Mouse (Mus musculus) layer of hippocampus, adult 18-20 months (tissue): ENCODE measurements at regions not wholly inside any gene's neighbourhood (a gene's known extent, or its start where the extent isn't known, plus 50 kb on each side); places are given as distances from the start of the nearest gene placed in this dataset.
A peak's percentile ranks its signal among the peaks of the same experiment; 100 is the strongest.

Source experiments
- DNase-seq, 2 experiments: peaks; one replicate each; pipeline ENCODE4 v3.0.0; 2022; ENCODE audit warnings: low spot score in 2 of 2

GRCm38 (mm10) chr3:105223671-105224070, 157.0 kb downstream of the 4930564D02Rik start:
- no peak for DNase-seq

DNA sequence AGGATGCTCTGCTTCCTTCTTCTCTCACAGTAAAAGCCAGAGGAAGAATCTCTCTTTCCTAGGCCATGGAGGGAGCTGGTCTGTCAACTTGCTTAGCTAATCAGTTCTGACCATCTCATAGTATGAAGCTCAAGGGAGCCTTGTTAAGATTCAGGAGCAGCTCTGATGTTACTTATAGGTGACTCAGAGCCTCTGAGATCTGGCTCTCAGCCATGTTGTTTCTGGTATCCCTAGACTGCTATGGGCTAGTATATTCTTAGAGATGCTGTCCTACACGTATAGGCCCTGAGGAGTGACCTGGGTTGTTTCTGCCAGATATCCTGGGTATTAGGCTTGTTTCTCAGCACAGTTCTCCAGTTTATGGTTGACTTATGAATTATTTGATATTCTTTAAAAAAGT, 160.9 kb downstream of the 4930564D02Rik start:
- no peak for DNase-seq

- no peak for DNase-seq
Measured at GRCm38 (mm10) chr3:105228401-105228800, 161.8 kb downstream of the 4930564D02Rik start.

GRCm38 (mm10) chr3:105241048-105241447, 174.4 kb downstream of the 4930564D02Rik start:
- DNase-seq = no peak

DNA sequence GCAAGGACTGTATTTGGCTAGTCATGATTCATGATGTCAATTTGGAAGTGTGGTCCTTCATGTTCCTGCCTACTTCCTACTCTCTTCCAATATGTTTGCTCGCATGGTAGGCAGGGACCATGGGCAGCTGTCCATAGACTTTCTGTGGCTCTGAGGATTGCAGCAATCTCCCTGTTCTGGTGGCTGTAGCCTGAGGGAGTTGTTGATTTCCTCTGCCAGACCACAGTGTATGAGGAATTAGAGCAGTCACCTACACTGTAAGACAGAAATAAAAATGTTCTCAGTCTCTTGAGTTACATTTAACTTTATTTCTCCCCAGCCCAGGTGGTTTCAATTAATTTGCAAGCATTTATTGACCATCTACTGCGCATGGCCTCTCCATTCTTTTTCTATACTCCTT, 190.5 kb downstream of the 4930564D02Rik start:
- DNase-seq = no peak

- peak in 1 of 2 experiments; percentile 9 for DNase-seq
Measured at GRCm38 (mm10) chr3:105275241-105275640, 176.9 kb upstream of the Kcnd3 start.

DNA sequence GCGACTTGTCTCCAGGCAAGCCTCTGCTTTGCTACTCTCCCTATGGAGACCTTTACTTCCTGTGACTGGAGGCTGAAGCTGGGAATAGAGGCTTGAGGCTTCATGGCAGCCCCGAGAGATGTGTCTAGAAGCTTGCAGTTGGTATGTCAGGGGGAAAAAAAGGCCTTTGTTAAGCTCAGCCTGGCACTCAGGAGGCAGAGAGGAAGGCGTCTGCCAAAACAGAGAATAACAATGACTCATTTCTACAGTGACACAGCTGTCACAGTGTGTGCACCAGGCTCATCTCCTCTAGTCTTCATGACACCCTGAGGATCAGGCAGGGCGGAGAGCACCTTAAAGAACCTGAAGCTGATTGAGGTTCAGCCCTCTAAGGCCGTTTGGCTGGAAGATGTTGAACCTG, 171.2 kb upstream of the Kcnd3 start:
- peak; percentile 70 to 84 for DNase-seq

GRCm38 (mm10) chr3:105281686-105282085, 170.4 kb upstream of the Kcnd3 start:
- DNase-seq = peak; percentile 29 to 67

DNA sequence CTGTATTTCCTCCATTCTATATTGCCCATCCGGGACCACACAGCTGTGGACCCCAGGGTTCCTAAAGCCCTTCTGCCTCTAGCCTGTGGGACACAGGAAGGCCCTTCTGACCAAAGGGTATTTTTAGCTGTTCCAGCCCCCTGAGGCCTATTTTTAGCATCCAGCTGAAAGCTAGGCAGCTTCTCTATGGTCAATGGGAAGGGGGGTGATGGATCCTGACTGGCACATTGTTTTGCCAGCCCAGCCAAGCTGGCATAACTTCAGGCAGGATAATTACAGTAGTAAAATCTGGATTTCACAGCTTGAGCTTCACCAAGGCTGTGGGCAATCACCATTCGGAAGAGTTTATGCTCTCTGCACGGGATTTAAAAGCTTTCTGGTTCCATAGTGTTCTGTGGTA, 153.9 kb upstream of the Kcnd3 start:
- DNase-seq = no peak

DNA sequence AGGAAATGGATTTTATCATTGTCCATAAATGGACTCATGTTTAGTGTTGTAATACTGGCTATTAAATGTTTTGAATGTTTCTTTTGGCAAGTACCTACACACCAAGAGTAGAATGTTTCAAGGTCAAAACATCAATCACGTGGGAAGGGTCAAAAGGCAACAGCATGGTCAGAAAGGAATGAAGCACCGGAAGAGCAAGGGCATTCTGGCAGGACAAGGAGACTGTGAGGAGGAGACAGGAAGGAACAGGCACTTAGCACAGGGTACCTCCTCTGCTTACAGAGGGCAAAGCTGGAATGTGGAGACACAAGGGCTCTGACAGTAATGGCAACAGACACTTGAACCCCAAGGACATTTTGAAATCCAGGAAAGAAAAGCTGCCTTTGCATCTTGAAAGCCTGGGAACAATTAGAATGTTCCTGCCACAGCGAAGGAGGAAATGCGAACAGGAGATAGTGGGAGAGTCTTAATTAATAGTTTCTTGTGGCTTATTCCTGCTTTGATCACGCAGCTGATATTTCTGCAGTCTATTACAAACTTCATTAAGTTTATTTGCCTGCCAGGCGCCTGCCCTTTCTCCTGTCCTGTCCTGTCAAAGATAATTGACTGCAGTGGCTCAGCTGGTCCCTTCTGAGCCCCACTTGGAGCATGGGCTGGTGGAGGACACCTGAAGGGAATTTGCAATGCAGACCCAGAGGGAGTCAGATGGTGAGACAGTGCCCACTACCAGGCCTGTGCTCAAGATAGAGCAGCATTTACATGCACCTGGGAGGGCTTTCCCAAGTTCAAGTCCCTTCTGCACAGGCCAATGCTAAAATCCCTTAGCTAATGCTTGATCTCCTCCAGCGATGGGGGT, 151.2 kb upstream of the Kcnd3 start:
- DNase-seq = no peak

GRCm38 (mm10) chr3:105307676-105308075, 144.5 kb upstream of the Kcnd3 start:
- no peak for DNase-seq

DNA sequence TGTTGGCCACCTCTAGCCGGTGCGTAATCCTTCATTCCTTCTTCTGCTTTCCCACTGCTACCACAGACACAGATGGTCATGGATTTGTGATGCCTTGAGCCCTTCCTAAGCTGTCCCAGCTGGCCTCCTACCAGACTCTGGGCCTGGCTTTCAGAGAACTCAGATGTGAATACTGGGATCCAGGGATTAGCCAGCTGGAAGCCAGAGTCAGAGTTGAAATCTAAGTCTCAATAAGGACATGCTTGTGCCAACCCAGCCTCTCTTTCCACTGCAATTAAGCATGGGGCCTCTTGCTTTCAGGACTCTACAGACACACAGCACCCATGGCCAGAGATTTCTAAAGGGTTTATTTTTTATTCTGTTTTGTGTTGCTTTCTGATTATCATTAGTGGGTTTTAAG, 143.1 kb upstream of the Kcnd3 start:
- DNase-seq = no peak

DNA sequence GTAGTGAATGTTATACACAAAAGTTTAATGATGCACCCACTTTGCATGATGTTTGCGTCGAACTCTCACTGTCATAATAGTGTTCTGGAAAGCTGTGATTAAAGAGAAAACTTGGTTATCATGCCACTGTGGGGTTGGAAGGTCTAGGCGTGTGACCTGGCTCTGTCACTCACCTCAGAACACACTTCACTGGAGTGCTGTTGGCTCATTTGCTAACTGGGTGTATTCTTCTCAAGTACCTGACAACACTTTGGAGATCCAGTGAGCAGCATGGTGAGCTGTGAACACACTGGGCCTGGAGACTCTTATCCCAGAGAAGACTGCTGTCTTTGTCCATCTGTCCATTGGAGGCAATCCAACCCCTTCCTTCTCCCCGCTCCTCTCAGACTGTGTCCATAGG, 98.9 kb upstream of the Kcnd3 start:
- no peak for DNase-seq

DNA sequence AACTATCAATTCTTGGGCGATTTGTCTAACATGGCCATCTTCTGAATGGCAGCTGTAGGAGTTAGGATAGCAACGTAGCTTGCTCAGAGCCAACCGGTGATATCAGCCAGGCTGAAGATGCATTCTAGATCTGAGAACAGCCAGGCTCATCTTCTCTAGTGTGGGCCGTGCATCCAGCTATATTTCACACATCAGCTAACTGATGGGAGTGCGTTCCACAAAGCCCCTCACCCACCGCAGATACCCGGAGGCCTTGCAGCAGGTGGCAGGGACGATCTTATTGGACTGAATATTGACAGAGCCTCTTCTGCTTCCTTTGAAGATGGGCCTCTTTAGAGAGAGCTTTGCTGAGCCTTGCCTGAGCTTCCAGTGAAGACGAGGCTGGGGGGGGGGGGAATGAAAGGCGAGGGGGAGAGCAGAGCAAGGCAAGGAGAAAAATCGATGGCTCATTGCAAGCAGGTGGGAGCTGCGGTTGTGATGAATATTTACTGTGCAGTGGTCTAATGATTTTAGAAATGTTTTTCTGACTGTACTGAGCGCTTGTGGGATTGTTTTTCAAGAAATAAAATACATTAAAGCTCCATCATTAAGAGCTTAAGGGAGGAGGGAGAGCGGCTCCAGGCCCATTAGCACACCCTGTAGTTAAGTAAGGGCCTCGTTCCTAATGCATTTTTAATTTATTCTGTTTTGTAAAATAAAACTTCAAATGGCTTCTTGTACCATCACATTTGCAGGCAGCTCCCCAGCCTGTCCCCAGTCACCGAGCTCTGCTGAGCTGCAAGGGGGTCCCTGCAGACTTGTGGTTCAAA, 97.8 kb upstream of the Kcnd3 start:
- no peak for DNase-seq

GRCm38 (mm10) chr3:105357511-105357910, 94.6 kb upstream of the Kcnd3 start:
- DNase-seq = peak in 1 of 2 experiments; percentile 40

DNA sequence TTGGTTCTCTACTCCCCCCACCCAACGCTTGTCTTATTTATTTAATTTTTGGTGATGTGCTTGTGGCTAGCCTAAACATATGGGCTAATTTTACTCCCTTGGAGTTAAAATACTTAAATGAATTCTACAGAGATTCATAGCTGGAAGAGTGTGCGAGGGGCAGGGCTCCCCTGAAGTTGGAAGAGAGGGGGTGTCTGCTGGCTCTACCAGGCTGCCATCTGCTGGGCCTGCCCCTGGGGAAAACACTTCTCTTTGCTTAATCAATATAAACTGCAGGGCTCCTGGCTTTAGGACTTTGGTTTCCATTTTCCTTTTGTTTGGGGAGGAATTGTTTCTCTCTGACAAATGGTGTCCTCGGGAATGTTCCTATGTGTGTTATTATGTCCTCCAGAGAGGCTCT, 92.5 kb upstream of the Kcnd3 start:
- DNase-seq = peak in 1 of 2 experiments; percentile 56

- DNase-seq = peak in 1 of 2 experiments; percentile 64
Measured at GRCm38 (mm10) chr3:105364685-105365084, 87.4 kb upstream of the Kcnd3 start.

GRCm38 (mm10) chr3:105366806-105367205, 85.3 kb upstream of the Kcnd3 start:
- no peak for DNase-seq

DNA sequence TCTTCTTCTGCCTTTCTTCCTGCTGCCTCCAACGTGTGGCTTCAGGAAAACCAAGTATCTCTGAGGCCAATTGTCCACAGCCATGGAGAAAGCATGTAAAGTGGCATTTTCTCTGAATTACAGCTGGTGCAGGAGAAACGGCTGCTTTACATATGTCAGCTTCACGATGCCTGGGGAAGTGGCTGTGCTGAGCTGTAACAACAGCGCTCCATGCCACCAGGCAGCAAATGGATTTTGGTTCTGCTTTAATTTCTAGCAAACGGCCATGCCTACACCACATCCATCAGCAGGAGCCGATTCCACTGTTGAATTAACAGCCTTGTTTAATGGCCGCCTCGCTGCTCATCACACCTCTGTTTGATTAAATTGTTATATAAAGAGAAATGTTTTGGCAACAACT, 84.2 kb upstream of the Kcnd3 start:
- no peak for DNase-seq

DNA sequence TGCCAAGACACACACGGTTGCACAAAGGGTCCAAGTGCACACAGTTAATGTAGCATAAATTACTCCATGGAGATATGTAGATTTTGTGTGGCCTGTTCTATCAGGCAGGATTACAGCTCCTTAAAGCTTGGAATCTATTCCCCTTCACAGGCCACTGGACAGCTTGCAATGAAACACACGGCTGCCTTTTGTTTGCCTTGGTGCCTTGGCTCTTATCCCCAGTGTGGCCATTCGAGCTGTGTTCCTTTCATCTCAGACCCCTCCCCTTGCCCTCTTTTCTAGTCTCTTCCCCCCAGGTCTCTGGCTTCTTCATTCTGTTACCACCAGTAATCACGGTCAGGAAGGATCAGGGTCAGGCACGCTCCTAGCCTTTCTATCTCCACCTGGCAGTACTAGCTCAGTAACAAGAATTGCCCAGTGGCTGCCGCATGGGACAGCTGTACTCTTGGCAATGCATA, 79.7 kb upstream of the Kcnd3 start:
- DNase-seq = no peak

DNA sequence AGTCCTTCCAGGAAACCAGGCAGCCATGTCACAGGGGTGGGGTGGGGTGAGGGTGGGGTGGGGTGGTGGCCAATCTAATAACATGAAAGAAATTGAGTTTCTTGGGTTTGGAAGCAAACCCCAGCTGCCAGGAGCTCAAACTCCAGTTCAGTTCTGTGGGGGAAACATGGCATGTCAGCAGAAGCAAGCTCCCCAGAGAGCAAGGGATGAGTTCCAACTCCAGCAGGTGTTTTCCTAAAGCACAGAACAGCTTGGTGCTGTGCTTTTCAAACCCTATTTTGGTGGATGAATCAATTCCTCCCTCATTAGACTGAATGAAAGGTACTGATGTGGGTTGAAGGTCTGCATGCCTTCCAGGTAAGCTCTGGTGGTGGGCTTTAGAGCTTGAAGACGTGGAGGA, 77.8 kb upstream of the Kcnd3 start:
- peak in 1 of 2 experiments; percentile 73 for DNase-seq

DNA sequence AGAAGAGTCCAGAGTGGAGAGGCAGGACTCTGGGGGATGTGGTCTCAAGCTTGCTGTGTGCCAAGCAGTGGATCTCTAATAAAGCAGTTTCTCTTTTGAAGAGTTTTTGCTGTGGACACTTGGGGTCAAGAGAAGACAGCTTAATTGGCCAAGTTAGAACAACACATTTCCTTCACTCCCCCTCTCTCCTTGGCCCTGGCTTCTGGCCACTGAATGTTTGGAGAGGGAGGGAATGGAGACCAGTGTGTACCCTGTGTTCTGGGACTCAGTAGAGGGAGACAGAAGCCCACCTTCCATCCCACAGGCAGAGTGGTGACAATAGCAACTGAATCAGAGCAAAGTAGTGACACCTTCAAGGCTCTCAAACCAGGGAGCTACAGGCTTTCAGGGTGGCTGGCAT, 77.3 kb upstream of the Kcnd3 start:
- DNase-seq = peak in 1 of 2 experiments; percentile 17
